Comparison of ENCODE assay signal across 9 mouse cellular contexts in the genomic region with DNA sequence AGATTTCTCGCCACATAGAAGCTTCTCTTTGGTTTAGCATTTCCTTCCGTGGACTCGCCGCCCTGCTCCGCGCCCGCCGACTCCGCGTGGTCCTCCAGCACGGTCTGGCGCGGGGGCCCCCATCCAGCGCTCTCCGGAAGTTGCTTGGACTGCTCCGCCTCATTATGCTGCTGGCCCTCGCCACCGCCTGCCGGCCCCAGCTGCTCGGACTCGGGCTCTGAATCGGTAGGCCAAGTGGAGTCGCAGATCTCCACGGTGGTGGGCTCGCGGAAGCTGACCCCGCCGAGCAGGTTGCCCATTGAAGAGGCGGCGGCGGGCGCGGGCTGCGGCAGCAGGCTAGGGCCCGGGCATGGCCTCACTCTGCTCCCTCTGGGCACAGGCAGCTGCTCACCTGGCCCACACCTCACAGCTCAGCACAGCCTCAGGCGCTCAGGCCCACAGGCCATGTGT. TPM values are rescaled to one million over a fixed set of nuclear protein-coding genes. Genes with fewer than 3 reads are reported as not detected.
A peak's percentile ranks its signal among the peaks of the same experiment; 100 is the strongest.
DNase-seq lines count a peak whose midpoint lies in the region; ATAC-seq and TF ChIP-seq lines count a peak whose summit lies in the region.
"Had no signal": no experiment of that assay in that cellular context is flagged by ENCODE, and none has a peak within 500 bp of the region (broad histone marks: within the 10 kb centered on the region; RNA-seq: fewer than 3 reads in every experiment).

No protein-coding gene starts in this region.

- H3K27ac ChIP-seq in ES-E14 (ENCODE audit: insufficient read depth, low read depth, low read length, poor library complexity, severe bottlenecking): no peak overlapping the region
- H3K27ac ChIP-seq in embryonic facial prominence, embryonic 10.5 days (replicated peaks): peak overlapping the region; percentile 86
- H3K27ac ChIP-seq in hindbrain, embryonic 12.5 days: no peak overlapping the region
- H3K27ac ChIP-seq in limb, embryonic 15.5 days: 0 out of 2 replicates have a peak overlapping the region, but pooled peaks have one; percentile 22
- H3K27ac ChIP-seq in neural tube, embryonic 12.5 days: no peak overlapping the region

- peak; percentile 99 for ATAC-seq in hindbrain, embryonic 12.5 days (ENCODE audit: low FRiP score)
- ATAC-seq in limb, embryonic 15.5 days (ENCODE audit: insufficient number of reproducible peaks, low FRiP score, low TSS enrichment, low read depth): peak; percentile 84
- peak; percentile 97 for ATAC-seq in neural tube, embryonic 12.5 days (ENCODE audit: low FRiP score, low read depth)

- in situ Hi-C loops in ES-E14 (cut with MboI; ENCODE audit: low sequenced_read_pairs in 2 of 2, unreplicated experiment in 2 of 2): no loop called here

- no peaks in the 10 kb centered on the region for H3K27me3 ChIP-seq in embryonic facial prominence, embryonic 10.5 days (replicated peaks; ENCODE audit: low read depth, poor library complexity, severe bottlenecking)
- no peaks in the 10 kb centered on the region for H3K27me3 ChIP-seq in hindbrain, embryonic 12.5 days
- H3K27me3 ChIP-seq in limb, embryonic 15.5 days: no peaks in the 10 kb centered on the region
- no peaks in the 10 kb centered on the region for H3K27me3 ChIP-seq in neural tube, embryonic 12.5 days (replicated peaks)

- H3K9ac ChIP-seq in ES-E14 (ENCODE audit: insufficient read depth, low read depth, low read length, poor library complexity, severe bottlenecking): peak overlapping the region; percentile 84
- peak overlapping the region; percentile 66 for H3K9ac ChIP-seq in hindbrain, embryonic 12.5 days
- peak overlapping the region; percentile 47 for H3K9ac ChIP-seq in limb, embryonic 15.5 days
- peak overlapping the region; percentile 48 for H3K9ac ChIP-seq in neural tube, embryonic 12.5 days

- no peaks in the 10 kb centered on the region for H3K9me3 ChIP-seq in ES-E14 (ENCODE audit: control insufficient read depth, insufficient read depth, low read depth, low read length)
- H3K9me3 ChIP-seq in embryonic facial prominence, embryonic 10.5 days: no peaks in the 10 kb centered on the region
- H3K9me3 ChIP-seq in hindbrain, embryonic 12.5 days (replicated peaks): no peaks in the 10 kb centered on the region
- no peaks in the 10 kb centered on the region for H3K9me3 ChIP-seq in limb, embryonic 15.5 days
- no peaks in the 10 kb centered on the region for H3K9me3 ChIP-seq in neural tube, embryonic 12.5 days
- H3K9me3 ChIP-seq: G1E had no signal

- peak overlapping the region; percentile 71 to 78 for H3K4me3 ChIP-seq in ES-E14 (ENCODE audit: insufficient read depth in 1 of 2, low read depth in 1 of 2, low read length in 2 of 2, poor library complexity in 1 of 2, severe bottlenecking in 1 of 2)
- H3K4me3 ChIP-seq in embryonic facial prominence, embryonic 10.5 days: peak overlapping the region; percentile 60
- H3K4me3 ChIP-seq in hindbrain, embryonic 12.5 days: peak overlapping the region; percentile 47
- H3K4me3 ChIP-seq in limb, embryonic 15.5 days: peak overlapping the region; percentile 48
- peak overlapping the region; percentile 46 for H3K4me3 ChIP-seq in neural tube, embryonic 12.5 days

- no peaks in the 10 kb centered on the region for H3K36me3 ChIP-seq in ES-E14 (ENCODE audit: control insufficient read depth, insufficient read depth, low read length, poor library complexity, severe bottlenecking)
- no peaks in the 10 kb centered on the region for H3K36me3 ChIP-seq in embryonic facial prominence, embryonic 10.5 days (replicated peaks)
- no peaks in the 10 kb centered on the region for H3K36me3 ChIP-seq in hindbrain, embryonic 12.5 days
- no peaks in the 10 kb centered on the region for H3K36me3 ChIP-seq in limb, embryonic 15.5 days
- H3K36me3 ChIP-seq in neural tube, embryonic 12.5 days: no peaks in the 10 kb centered on the region
- H3K36me3 ChIP-seq: G1E had no signal

- peak overlapping the region; percentile 76 for H3K4me2 ChIP-seq in hindbrain, embryonic 12.5 days (replicated peaks)
- peak overlapping the region; percentile 87 for H3K4me2 ChIP-seq in limb, embryonic 15.5 days
- peak overlapping the region; percentile 78 for H3K4me2 ChIP-seq in neural tube, embryonic 12.5 days (replicated peaks)

- WGBS in embryonic facial prominence, embryonic 10.5 days: 6% methylated on average over 36 of the region's 36 CpGs
- WGBS in hindbrain, embryonic 12.5 days: 6% methylated on average over 36 of the region's 36 CpGs
- WGBS in limb, embryonic 15.5 days: 2% methylated on average over 36 of the region's 36 CpGs
- 4% methylated on average over 36 of the region's 36 CpGs for WGBS in neural tube, embryonic 12.5 days

- peak; percentile 33 for DNase-seq in gastrocnemius, postnatal 10 days
- DNase-seq in gastrocnemius, adult 18-20 months (ENCODE audit: low spot score): no peak
- DNase-seq in ES-E14 (ENCODE audit: low read depth, low spot score) (no peak), adipocyte (ENCODE audit: low spot score) (no peak)
- peak; percentile 85 for DNase-seq in embryonic facial prominence, embryonic 10.5 days (ENCODE audit: low spot score)

- no peaks in the 10 kb centered on the region for H3K4me1 ChIP-seq in ES-E14 (ENCODE audit: control insufficient read depth in 2 of 2, insufficient read depth in 2 of 2, low read length in 2 of 2, poor library complexity in 1 of 2)
- H3K4me1 ChIP-seq in embryonic facial prominence, embryonic 10.5 days: peaks cover 5% of the 10 kb centered on the region; the same call in 1 of the 2 replicates
- H3K4me1 ChIP-seq in hindbrain, embryonic 12.5 days: no peaks in the 10 kb centered on the region
- no peaks in the 10 kb centered on the region; the same call in 1 of the 2 replicates for H3K4me1 ChIP-seq in limb, embryonic 15.5 days
- H3K4me1 ChIP-seq in neural tube, embryonic 12.5 days: no peaks in the 10 kb centered on the region

TF ChIP-seq in ES-E14, 5 proteins besides CTCF, POLR2A, EP300 and RAD21:
- no peak for TF ChIP-seq CHD2 (IDR thresholded peaks at IDR 0.05; ENCODE audit: low read depth, low read length)
- no peak for TF ChIP-seq ZNF384 (IDR thresholded peaks at IDR 0.05; ENCODE audit: low read depth, low read length)
- TF ChIP-seq MAFK (IDR thresholded peaks at IDR 0.05; ENCODE audit: insufficient read depth, low read depth, low read length): no peak
- TF ChIP-seq ZC3H11A (IDR thresholded peaks at IDR 0.05; ENCODE audit: borderline replicate concordance, low read depth, low read length): no peak

RNA-seq across cellular contexts. Expression of gene Vmn2r86, which starts 14.5 kb away (rescaled TPM):
- total RNA-seq in gastrocnemius, postnatal 10 days (2021): not detected
- total RNA-seq in gastrocnemius, adult 18-20 months (2021): not detected
- total RNA-seq in ES-E14 (2012; rRNA removed): 0.05 TPM in 1 of 2 replicates, not detected in the other
- not detected in 2 replicates for polyA plus RNA-seq in embryonic facial prominence, embryonic 10.5 days (2016; fragmentation: Nextera tagmentation; extraction: Ambion mirVana)
- polyA plus RNA-seq in hindbrain, embryonic 12.5 days (2016; fragmentation: Nextera tagmentation; extraction: Ambion mirVana): 0.03 TPM in 1 of 2 replicates, not detected in the other
- polyA plus RNA-seq in limb, embryonic 15.5 days (2015; fragmentation: Nextera tagmentation; extraction: Ambion mirVana): not detected in 2 replicates
- not detected in 2 replicates for polyA plus RNA-seq in neural tube, embryonic 12.5 days (2016; fragmentation: Nextera tagmentation; extraction: Ambion mirVana)
- polyA plus RNA-seq: G1E had no signal

RNA-seq across cellular contexts. Expression of gene Vmn2r87, which starts 26.9 kb away (rescaled TPM):
- total RNA-seq in gastrocnemius, postnatal 10 days (2021): not detected
- total RNA-seq in gastrocnemius, adult 18-20 months (2021): not detected
- total RNA-seq in ES-E14 (2012; rRNA removed): not detected in 2 replicates
- polyA plus RNA-seq in embryonic facial prominence, embryonic 10.5 days (2016; fragmentation: Nextera tagmentation; extraction: Ambion mirVana): 0.04 TPM in 1 of 2 replicates, not detected in the other
- not detected in 2 replicates for polyA plus RNA-seq in hindbrain, embryonic 12.5 days (2016; fragmentation: Nextera tagmentation; extraction: Ambion mirVana)
- not detected in 2 replicates for polyA plus RNA-seq in limb, embryonic 15.5 days (2015; fragmentation: Nextera tagmentation; extraction: Ambion mirVana)
- 0.13 TPM in 1 of 2 replicates, not detected in the other for polyA plus RNA-seq in neural tube, embryonic 12.5 days (2016; fragmentation: Nextera tagmentation; extraction: Ambion mirVana)
- polyA plus RNA-seq: G1E had no signal

RNA-seq across cellular contexts. Expression of gene Vmn2r85, which starts 40.8 kb away (rescaled TPM):
- total RNA-seq in gastrocnemius, postnatal 10 days (2021): not detected
- total RNA-seq in gastrocnemius, adult 18-20 months (2021): not detected
- total RNA-seq in ES-E14 (2012; rRNA removed): not detected in 2 replicates
- not detected in 2 replicates for polyA plus RNA-seq in embryonic facial prominence, embryonic 10.5 days (2016; fragmentation: Nextera tagmentation; extraction: Ambion mirVana)
- not detected in 2 replicates for polyA plus RNA-seq in hindbrain, embryonic 12.5 days (2016; fragmentation: Nextera tagmentation; extraction: Ambion mirVana)
- polyA plus RNA-seq in limb, embryonic 15.5 days (2015; fragmentation: Nextera tagmentation; extraction: Ambion mirVana): not detected in 2 replicates
- polyA plus RNA-seq in neural tube, embryonic 12.5 days (2016; fragmentation: Nextera tagmentation; extraction: Ambion mirVana): not detected in 2 replicates
- polyA plus RNA-seq: G1E had no signal

Comparison
In these comparisons a context has a peak if more than half of its experiments do, and no peak if none do; other contexts are left out.
1. DNase-seq: peak in gastrocnemius, postnatal 10 days (single experiment) and embryonic facial prominence, embryonic 10.5 days (single experiment); none in gastrocnemius, adult 18-20 months (single experiment), ES-E14 (single experiment) and adipocyte (single experiment).
2. H3K27ac ChIP-seq: peak in embryonic facial prominence, embryonic 10.5 days (single experiment) and limb, embryonic 15.5 days (single experiment); none in ES-E14 (single experiment), hindbrain, embryonic 12.5 days (single experiment) and neural tube, embryonic 12.5 days (single experiment).
3. Peak in every context shown above with its lines, with median percentiles within 50 percentile points of each other: H3K4me3 ChIP-seq, H3K9ac ChIP-seq, ATAC-seq and H3K4me2 ChIP-seq.